Mouse (Mus musculus) neural tube, embryonic 11.5 days (tissue): ENCODE data around the gene Smpd2. TPM values are rescaled to one million over a fixed set of nuclear protein-coding genes. Genes with fewer than 3 reads are reported as not detected.

ENCODE experiments used
- ATAC-seq: fragments of 200-750 bp; cut with Nextera tagmentation; 2 replicates; pipeline ENCODE4 v1.8.0; 2017; ENCODE audit warnings: moderate number of reproducible peaks, mild to moderate bottlenecking, moderate TSS enrichment, moderate library complexity; ENCODE audit not compliant: insufficient read depth, low FRiP score, low TSS enrichment
- DNase-seq: peaks from one replicate; pipeline ENCODE4 v3.0.0-alpha.2; 2015; ENCODE audit warnings: low spot score
- H3K27ac ChIP-seq: fragments of 300-500 bp; sonication (generic); 2 replicates; pipeline ENCODE4 v1.5.1; 2014; ENCODE audit warnings: low read depth, mild to moderate bottlenecking, low read length
- H3K27me3 ChIP-seq: fragments of 300-500 bp; sonication (generic); 2 replicates; pipeline ENCODE4 v1.6.1; 2014; ENCODE audit warnings: mild to moderate bottlenecking, low read length, mixed read lengths; ENCODE audit not compliant: control insufficient read depth, insufficient read depth
- H3K36me3 ChIP-seq: fragments of 300-500 bp; sonication (generic); 2 replicates; pipeline ENCODE4 v1.6.1; 2014; ENCODE audit warnings: mild to moderate bottlenecking, low read length, moderate library complexity, mixed read lengths; ENCODE audit not compliant: control insufficient read depth, insufficient read depth
- H3K4me1 ChIP-seq: fragments of 300-500 bp; sonication (generic); 2 replicates; pipeline ENCODE4 v1.6.1; 2014; ENCODE audit warnings: low read length, mixed read lengths; ENCODE audit not compliant: control insufficient read depth, insufficient read depth
- H3K4me2 ChIP-seq: fragments of 300-500 bp; sonication (generic); 2 replicates; pipeline ENCODE4 v1.6.1; 2014; ENCODE audit warnings: low read depth, mild to moderate bottlenecking, moderate library complexity
- H3K4me3 ChIP-seq: fragments of 300-500 bp; sonication (generic); 2 replicates; pipeline ENCODE4 v1.5.1; 2014; ENCODE audit warnings: low read depth, low read length
- H3K9ac ChIP-seq: fragments of 300-500 bp; sonication (generic); 2 replicates; pipeline ENCODE4 v1.6.1; 2014; ENCODE audit warnings: mild to moderate bottlenecking, low read length
- H3K9me3 ChIP-seq: fragments of 300-500 bp; sonication (generic); 2 replicates; pipeline ENCODE4 v1.6.1; 2016; ENCODE audit warnings: low read length; ENCODE audit not compliant: control insufficient read depth
- WGBS: fragments of 180-500 bp; shearing (Covaris S2); extraction: QIAGEN DNeasy Blood & Tissue Kit; methylation state at CpG from one replicate; pipeline ENCODE4 v1.1.7; 2014; 5-methylcytosine and 5-hydroxymethylcytosine counted together
- polyA plus RNA-seq: library from polyadenylated mRNA; unstranded; fragments of >200 nt; fragmentation: Nextera tagmentation; extraction: Ambion mirVana; gene quantifications from 2 replicates; pipeline ENCODE4 v1.2.1, GENCODE M21; 2014

Smpd2 gene
- polyA plus RNA-seq, 1 experiment from 2014 or later, result 47.3 TPM

DNA sequence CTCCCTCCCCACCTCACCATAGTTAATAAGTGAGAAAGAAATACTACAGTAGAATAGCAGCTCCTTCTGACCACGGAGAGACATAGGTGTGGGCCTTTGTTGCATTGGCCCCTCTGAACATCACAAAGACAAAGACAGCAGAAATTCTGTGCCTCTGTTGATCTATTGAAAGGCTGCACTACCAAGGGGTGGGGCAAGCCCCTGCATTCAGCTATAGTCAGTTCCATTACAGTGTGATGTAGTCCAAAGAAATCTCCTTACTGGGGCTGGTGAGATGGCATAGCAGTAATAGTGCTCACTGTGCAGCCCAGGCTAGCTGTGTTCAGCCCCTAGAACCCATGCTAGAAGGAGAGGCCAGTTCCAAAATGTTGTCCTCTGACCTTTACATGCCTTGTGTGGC is 14.8 kb upstream of the Smpd2 start:
- DNase-seq (no peak), ATAC-seq (no peak)
- Histone ChIP-seq H3K4me3 (no peak overlapping the region), H3K9ac (no peak overlapping the region), H3K4me1 (no peaks in the 10 kb centered on the region), H3K36me3 (no peaks in the 10 kb centered on the region), H3K27me3 (no peaks in the 10 kb centered on the region), H3K9me3 (no peaks in the 10 kb centered on the region), H3K27ac (no peak overlapping the region), H3K4me2 (no peak overlapping the region)
- WGBS, result 69% methylated on average over 1 of the region's 1 CpGs

DNA sequence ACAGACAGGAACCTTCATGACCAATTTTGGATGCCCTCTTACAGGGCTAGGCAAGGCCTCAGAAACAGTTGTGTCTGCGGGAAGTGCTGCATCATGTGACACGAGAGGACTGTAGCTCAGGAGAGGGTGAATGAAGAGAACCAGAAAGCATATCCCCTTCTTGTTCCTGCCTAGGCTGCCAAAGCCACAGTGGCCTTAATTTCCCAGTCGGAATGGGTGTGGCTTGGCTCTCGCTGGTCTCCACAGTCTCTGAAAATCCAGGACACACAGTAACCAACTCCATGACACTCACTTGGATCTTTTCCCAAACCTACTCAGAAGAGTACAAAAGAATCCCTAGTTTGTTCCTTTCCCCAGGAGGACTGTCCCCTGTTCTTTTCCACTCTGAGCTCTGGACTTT is 10.8 kb upstream of the Smpd2 start:
- Histone ChIP-seq H3K36me3 (no peaks in the 10 kb centered on the region), H3K4me3 (no peak overlapping the region), H3K27ac (no peak overlapping the region), H3K9me3 (no peaks in the 10 kb centered on the region), H3K4me2 (no peak overlapping the region), H3K27me3 (no peaks in the 10 kb centered on the region), H3K4me1 (no peaks in the 10 kb centered on the region), H3K9ac (no peak overlapping the region)
- DNase-seq (no peak), ATAC-seq (no peak)
- 73% methylated on average over 4 of the region's 4 CpGs for WGBS

DNA sequence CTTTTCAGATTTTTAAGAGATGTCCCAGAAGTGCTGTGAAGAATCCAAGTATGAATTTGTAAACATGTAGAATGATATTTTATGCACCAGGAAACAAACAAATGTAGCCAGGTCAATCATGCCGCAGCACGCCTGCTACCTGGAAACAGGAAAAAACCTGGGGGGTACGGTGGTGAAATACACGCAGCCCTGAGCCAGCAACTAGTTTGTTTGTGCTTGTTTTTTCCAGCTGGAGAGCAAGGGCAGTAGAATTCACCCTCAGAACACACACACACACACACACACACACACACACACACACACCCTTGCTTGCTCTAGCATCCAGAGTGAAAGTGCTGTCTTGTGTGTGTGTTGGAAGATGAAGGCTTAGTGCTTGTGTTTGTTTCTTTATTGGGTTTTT is 942 bp upstream of the Smpd2 start:
- H3K9me3 ChIP-seq, result no peaks in the 10 kb centered on the region
- no peak for ATAC-seq
- H3K27me3 ChIP-seq, result no peaks in the 10 kb centered on the region
- H3K9ac ChIP-seq, result no peak overlapping the region
- H3K27ac ChIP-seq, result no peak overlapping the region
- no peak overlapping the region for H3K4me3 ChIP-seq
- 63% methylated on average over 4 of the region's 4 CpGs for WGBS
- no peak for DNase-seq
- peaks cover 11% of the 10 kb centered on the region for H3K4me1 ChIP-seq
- peaks cover 7% of the 10 kb centered on the region; the same call in 1 of the 2 replicates for H3K36me3 ChIP-seq
- no peak overlapping the region for H3K4me2 ChIP-seq

DNA sequence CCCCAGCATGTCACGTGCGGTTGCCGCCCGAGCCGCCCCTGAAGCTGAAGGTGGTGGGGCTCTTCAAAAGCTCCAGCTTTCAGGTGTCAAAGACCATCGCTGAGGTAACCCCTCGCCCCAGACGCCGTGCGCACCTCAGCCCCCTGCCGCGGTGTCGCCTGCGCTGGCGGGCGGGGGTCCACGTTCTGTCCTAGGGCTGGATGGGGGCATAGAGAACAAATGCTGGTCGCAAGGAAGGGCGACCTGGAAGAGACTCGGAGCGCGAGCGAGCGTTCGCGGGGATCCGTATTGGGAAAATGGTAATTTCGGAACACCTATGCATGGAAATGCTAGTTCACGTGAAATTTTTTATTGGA is 327 bp upstream of the Smpd2 start:
- H3K27ac ChIP-seq, result no peak overlapping the region
- no peaks in the 10 kb centered on the region for H3K27me3 ChIP-seq
- peaks cover 10% of the 10 kb centered on the region; the same call in 1 of the 2 replicates for H3K36me3 ChIP-seq
- no peak for DNase-seq
- peak overlapping the region; percentile 98 for H3K4me2 ChIP-seq
- peak; percentile 61 for ATAC-seq
- under 1% methylated on average over 29 of the region's 29 CpGs for WGBS
- H3K9ac ChIP-seq, result peak overlapping the region; percentile 62
- peak overlapping the region; percentile 59 for H3K4me3 ChIP-seq
- H3K9me3 ChIP-seq, result no peaks in the 10 kb centered on the region
- H3K4me1 ChIP-seq, result peaks cover 11% of the 10 kb centered on the region

DNA sequence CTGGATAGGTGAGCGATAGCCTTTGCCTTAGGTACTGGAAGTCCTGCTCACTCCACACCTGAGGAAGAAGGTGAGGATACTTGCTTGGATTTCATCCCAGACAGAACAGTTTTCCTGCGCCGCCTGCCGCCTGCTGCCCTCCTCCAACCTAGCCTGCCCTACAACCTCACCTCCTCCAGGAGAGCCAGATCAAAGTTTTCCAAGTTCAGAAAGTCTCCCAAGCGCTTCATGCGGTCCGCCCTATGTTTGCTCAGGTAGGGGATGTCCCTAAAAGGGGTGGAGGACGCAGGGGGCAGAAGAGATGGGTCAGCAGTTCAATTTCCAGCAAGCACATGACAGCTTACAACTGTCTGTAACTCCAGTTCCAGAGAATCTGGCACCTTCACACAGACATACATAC is 875 bp downstream of the Smpd2 start:
- DNase-seq, result no peak
- peak overlapping the region; percentile 62 for H3K9ac ChIP-seq
- WGBS, result 31% methylated on average over 8 of the region's 8 CpGs

DNA sequence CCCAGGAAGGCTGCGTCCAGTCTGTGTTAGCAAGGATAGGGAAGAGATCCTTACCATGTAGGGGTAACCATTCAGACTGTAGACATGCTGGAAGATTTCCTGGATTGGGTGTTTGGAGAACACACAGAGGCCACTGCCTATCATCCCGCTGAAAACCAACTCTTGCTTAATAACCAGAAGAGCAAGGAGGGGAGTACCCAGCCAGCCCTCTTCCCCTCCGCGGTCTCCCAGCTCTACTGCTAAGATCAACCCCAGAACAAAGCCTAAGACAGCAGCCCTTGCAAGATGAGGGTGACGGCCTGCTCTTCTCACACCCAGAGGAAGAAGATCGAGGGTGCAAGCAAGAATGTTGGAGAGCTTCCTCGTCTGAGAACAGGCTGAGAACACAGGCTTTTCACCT is 1.3 kb downstream of the Smpd2 start:
- DNase-seq (no peak), ATAC-seq (no peak)
- Histone ChIP-seq H3K4me2 (peak overlapping the region; percentile 98), H3K9me3 (no peaks in the 10 kb centered on the region), H3K27ac (no peak overlapping the region), H3K4me1 (peaks cover 11% of the 10 kb centered on the region), H3K9ac (peak overlapping the region; percentile 62; the same call in 1 of the 2 replicates), H3K27me3 (no peaks in the 10 kb centered on the region), H3K4me3 (peak overlapping the region; percentile 59), H3K36me3 (peaks cover 12% of the 10 kb centered on the region; the same call in 1 of the 2 replicates)
- WGBS, result 45% methylated on average over 7 of the region's 7 CpGs

More for the DNA sequence above, 875 bp downstream of the Smpd2 start:
- peak overlapping the region; percentile 59 for H3K4me3 ChIP-seq
- peak overlapping the region; percentile 98 for H3K4me2 ChIP-seq
- no peaks in the 10 kb centered on the region for H3K27me3 ChIP-seq
- peaks cover 12% of the 10 kb centered on the region; the same call in 1 of the 2 replicates for H3K36me3 ChIP-seq
- ATAC-seq, result no peak
- H3K9me3 ChIP-seq, result no peaks in the 10 kb centered on the region
- H3K4me1 ChIP-seq, result peaks cover 11% of the 10 kb centered on the region
- no peak overlapping the region for H3K27ac ChIP-seq

DNA sequence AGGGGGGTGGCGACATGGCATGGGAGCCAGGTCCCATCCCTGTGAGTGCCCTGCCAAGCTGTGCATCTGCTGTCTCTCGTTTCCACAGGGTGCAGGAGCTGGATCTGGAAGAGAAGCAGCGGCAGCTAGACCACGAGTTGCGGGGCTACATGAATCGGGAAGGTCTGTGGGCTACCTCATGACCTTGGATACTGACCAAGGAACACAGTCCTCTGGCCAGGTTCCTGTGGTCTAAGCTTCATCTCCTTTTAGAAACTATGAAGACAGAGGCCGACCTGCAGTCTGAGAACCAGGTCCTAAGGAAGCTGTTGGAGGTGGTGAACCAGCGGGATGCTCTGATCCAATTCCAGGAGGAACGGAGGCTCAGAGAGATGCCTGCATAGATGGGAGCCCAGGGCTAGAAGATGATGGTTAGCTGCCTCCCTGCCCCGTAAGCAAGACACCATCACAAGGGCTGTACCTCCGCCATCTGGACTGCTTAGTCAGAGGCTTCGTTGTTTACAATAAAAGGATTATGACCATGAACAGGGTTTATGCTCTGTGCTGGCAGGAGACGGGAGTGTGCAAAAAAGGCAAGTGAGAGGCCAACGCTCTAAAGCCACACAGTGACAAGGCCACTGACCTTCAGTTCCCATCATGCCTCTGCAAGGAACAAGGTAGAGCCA is 3.5 kb downstream of the Smpd2 start:
- no peaks in the 10 kb centered on the region for H3K27me3 ChIP-seq
- H3K9ac ChIP-seq, result no peak overlapping the region
- H3K9me3 ChIP-seq, result no peaks in the 10 kb centered on the region
- 89% methylated on average over 13 of the region's 14 CpGs for WGBS
- no peak overlapping the region for H3K27ac ChIP-seq
- no peak for ATAC-seq
- H3K4me2 ChIP-seq, result no peak overlapping the region
- peaks cover 11% of the 10 kb centered on the region for H3K4me1 ChIP-seq
- no peak for DNase-seq
- no peak overlapping the region for H3K4me3 ChIP-seq
- H3K36me3 ChIP-seq, result peaks cover 15% of the 10 kb centered on the region

DNA sequence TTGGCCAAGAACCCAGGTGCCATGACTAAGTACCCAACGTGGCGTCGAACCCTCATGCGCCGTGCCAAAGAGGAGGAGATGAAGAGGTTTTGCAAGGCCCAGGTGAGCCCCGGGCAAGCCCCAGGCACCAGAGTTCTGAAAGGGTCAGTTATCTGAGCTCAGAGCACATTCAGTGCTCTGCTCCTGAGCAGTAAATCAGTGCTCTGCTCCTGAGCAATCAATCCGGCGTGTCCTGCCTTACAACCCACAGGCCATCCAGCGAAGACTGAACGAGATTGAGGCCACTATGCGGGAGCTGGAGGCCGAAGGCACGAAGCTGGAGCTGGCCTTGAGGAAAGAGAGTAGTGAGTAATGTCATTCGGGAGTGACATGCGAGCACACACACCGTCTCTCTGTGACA is 4.4 kb downstream of the Smpd2 start:
- Histone ChIP-seq H3K9me3 (no peaks in the 10 kb centered on the region), H3K4me1 (peaks cover 11% of the 10 kb centered on the region), H3K27ac (no peak overlapping the region), H3K4me3 (no peak overlapping the region), H3K36me3 (peaks cover 15% of the 10 kb centered on the region), H3K9ac (no peak overlapping the region), H3K27me3 (no peaks in the 10 kb centered on the region), H3K4me2 (no peak overlapping the region)
- no peak for ATAC-seq
- WGBS, result 91% methylated on average over 16 of the region's 16 CpGs
- no peak for DNase-seq

DNA sequence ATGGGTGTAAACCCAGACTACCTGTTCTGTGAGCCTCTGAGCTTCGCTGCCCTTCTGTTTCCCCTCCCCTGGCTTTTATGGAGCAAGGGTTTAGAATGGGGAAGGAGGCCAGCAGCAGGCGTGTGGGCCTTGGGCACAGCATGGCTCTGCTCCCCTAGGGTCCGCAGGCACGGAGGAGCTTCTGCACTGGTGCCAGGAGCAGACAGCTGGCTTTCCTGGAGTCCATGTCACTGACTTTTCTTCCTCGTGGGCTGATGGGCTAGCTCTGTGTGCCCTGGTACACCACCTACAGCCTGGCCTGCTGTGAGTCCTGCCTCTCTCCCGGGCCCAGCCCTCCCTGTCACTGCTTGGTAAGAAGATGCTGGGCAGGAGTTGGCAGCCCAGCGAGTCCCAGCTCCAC is 7.7 kb downstream of the Smpd2 start:
- Histone ChIP-seq H3K36me3 (peaks cover 15% of the 10 kb centered on the region), H3K4me2 (no peak overlapping the region), H3K27me3 (no peaks in the 10 kb centered on the region), H3K27ac (no peak overlapping the region), H3K9ac (no peak overlapping the region), H3K4me1 (peaks cover 5% of the 10 kb centered on the region; the same call in 1 of the 2 replicates), H3K4me3 (no peak overlapping the region), H3K9me3 (no peaks in the 10 kb centered on the region)
- ATAC-seq, result no peak
- no peak for DNase-seq
- 87% methylated on average over 7 of the region's 7 CpGs for WGBS
